Mouse (Mus musculus) erythroblast, embryonic 14.5 days (primary cell): ENCODE measurements around the gene Tmem145.

Experiments
- GATA1 ChIP-seq: IDR thresholded peaks from 2 replicates; pipeline ENCODE4 v1.6.1; 2012; ENCODE audit warnings: low read length, inconsistent platforms, mixed read lengths
- TAL1 ChIP-seq: IDR thresholded peaks from 3 replicates; pipeline ENCODE4 v1.6.1; 2012; ENCODE audit warnings: low read length, inconsistent platforms, mixed read lengths

- TF ChIP-seq TAL1 (no peak), GATA1 (no peak)
Measured at GRCm38 (mm10) chr7:25293191-25293739, 12.6 kb upstream of the Tmem145 start.
